Mouse (Mus musculus) limb, embryonic 12.5 days (tissue): ENCODE data around the gene Zfp580. TPM values are rescaled to one million over a fixed set of nuclear protein-coding genes. Genes with fewer than 3 reads are reported as not detected.
"Not testable (repeated sequence)": the region's sequence is repeated elsewhere in the genome, so short reads cannot be mapped to it uniquely, and the experiment has no call there.

Experiments used
- ATAC-seq: fragments of 200-750 bp; cut with Nextera tagmentation; 2 replicates; pipeline ENCODE4 v1.8.0; 2017; ENCODE audit warnings: low read depth, moderate TSS enrichment; ENCODE audit not compliant: insufficient number of reproducible peaks, insufficient read depth, low FRiP score, low TSS enrichment
- H3K27ac ChIP-seq: fragments of 300-500 bp; sonication (generic); 2 replicates; pipeline ENCODE4 v1.5.1; 2016; ENCODE audit warnings: mild to moderate bottlenecking, moderate library complexity
- H3K27me3 ChIP-seq: fragments of 300-500 bp; sonication (generic); 2 replicates; pipeline ENCODE4 v1.6.1; 2016; ENCODE audit warnings: mild to moderate bottlenecking, moderate library complexity
- H3K36me3 ChIP-seq: fragments of 300-500 bp; sonication (generic); 2 replicates; pipeline ENCODE4 v1.6.1; 2016; ENCODE audit warnings: mild to moderate bottlenecking, moderate library complexity
- H3K4me1 ChIP-seq: fragments of 300-500 bp; sonication (generic); replicated peaks from 2 replicates; pipeline ENCODE4 v1.6.1; 2016
- H3K4me2 ChIP-seq: fragments of 300-500 bp; sonication (generic); 2 replicates; pipeline ENCODE4 v1.6.1; 2016; ENCODE audit warnings: mild to moderate bottlenecking, moderate library complexity
- H3K4me3 ChIP-seq: fragments of 300-500 bp; sonication (generic); replicated peaks from 2 replicates; pipeline ENCODE4 v1.5.1; 2016; ENCODE audit warnings: mild to moderate bottlenecking
- H3K9ac ChIP-seq: fragments of 300-500 bp; sonication (generic); replicated peaks from 2 replicates; pipeline ENCODE4 v1.6.1; 2016; ENCODE audit warnings: mild to moderate bottlenecking, moderate library complexity
- H3K9me3 ChIP-seq: fragments of 300-500 bp; sonication (generic); 2 replicates; pipeline ENCODE4 v1.6.1; 2016; ENCODE audit warnings: mild to moderate bottlenecking, moderate library complexity
- WGBS: fragments of 180-500 bp; shearing (Covaris S2); methylation state at CpG from one replicate; pipeline ENCODE4 v1.1.7; 2016; 5-methylcytosine and 5-hydroxymethylcytosine counted together
- polyA plus RNA-seq: library from polyadenylated mRNA; unstranded; fragments of >200 nt; fragmentation: Nextera tagmentation; extraction: Ambion mirVana; gene quantifications from 2 replicates; pipeline ENCODE4 v1.2.1, GENCODE M21; 2016

Zfp580 gene
- 29.3 and 39.6 TPM in 2 replicates for polyA plus RNA-seq

DNA sequence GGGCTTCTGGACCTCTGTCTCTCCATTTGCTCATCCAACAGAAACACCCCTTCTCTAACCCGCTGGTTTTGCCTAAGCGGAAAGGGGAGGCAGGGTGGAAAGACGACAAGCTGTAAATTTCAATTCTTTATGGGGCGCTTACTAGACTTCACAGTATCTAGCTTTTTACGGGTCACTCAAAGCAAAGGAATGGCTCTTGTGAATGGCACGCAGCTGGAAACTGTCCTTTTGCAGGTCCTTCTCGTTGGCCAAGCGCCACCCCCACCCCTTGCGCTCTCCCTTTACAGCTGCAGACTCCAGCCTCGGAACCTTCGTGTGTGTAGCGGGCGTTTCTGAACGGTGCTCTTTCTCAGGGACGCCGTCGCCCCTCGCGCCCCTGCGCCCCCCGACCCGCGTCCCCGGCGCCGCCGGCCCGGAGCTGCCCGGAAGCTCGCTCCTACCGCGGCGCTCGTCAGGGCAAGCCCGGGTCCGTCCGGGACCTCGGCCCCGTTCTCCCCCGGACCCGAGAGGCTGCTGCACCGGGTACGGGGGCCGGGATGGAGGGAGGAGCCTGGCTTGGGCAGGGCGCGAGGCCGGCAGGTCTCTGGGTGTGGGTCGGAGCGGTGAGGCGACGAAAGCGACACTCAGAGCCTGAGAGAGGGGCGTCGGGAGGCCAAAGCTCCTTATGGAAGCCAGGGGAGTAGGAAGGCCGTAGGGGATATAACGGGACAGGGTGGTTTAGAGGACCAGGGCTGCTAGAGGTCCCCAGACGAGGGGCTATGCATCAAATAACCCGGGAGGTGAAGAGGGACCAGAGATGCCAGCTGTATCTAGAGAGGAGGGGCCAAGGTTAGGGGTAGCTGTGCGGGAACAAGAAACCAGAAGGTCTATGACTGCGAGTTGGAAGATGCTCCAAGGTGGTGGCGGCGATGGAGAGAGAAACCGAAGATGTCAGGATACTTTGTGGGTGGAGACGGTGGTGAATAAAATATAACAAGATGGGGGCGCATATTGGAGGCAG, at the start of gene Zfp580:
TSS of gene Zfp580 (plus strand) at position 346 of the 1,000 bp plus-strand sequence.
- Histone ChIP-seq H3K27me3 (peaks cover 48% of the 10 kb centered on the region), H3K4me2 (peak within 1 kb of the TSS; percentile 89), H3K4me3 (peak within 1 kb of the TSS; percentile 80), H3K9me3 (0 out of 2 replicates have a peak, but pooled peaks cover 3% of the 10 kb centered on the region), H3K27ac (peak within 1 kb of the TSS; percentile 75), H3K36me3 (0 out of 2 replicates have a peak, but pooled peaks cover 3% of the 10 kb centered on the region), H3K4me1 (peaks cover 40% of the 10 kb centered on the region), H3K9ac (peak within 1 kb of the TSS; percentile 93)
- ATAC-seq: peak; percentile 66
- WGBS: 1% methylated on average over 65 of the region's 65 CpGs

DNA sequence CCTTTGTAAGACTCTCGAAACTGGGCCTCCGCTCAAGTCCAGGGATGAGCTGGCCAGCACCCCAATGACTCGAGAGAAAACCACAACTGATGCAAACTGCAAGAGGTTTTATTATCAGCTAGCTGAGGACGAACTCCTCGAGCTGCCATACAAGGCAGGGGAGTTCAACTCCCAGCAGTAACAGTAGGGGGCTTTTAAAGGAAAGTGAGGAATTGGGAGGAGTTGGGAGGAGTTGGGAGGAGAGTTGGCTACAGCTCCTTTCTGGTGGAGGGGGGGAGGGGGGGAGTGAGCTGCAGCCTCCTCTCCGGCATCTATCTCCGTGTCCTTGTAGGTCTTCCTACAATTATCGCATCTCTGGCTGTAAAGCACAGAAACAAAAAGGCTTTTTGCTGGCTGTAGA, 48.5 kb upstream of the Zfp580 start:
- H3K4me1 ChIP-seq, H3K4me2 ChIP-seq, H3K27ac ChIP-seq, ATAC-seq, H3K27me3 ChIP-seq, H3K9me3 ChIP-seq, H3K4me3 ChIP-seq, H3K9ac ChIP-seq: not testable (repeated sequence)
- H3K36me3 ChIP-seq: peaks cover 18% of the 10 kb centered on the region
- 71% methylated on average over 8 of the region's 8 CpGs for WGBS

DNA sequence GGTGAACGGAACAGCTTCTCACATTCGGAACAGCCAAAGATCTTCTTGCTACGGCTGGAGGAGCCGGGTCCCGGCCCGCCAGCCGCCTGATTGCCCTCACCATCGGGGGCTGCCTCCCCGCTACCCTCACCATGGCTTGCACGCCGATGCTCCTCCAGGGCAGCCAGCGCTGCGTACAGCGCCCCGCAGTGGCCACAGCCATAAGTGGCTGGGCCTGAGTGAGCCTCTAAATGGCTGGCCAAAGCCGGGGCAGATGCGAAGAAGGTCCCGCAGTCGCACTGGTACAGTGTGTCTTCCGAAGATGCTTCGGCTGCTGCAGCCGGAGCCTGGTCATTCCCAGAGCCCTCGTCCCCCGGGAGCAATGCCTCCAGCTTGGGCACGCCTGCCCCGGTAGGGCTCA, 43.1 kb upstream of the Zfp580 start:
- no peak overlapping the region for H3K9ac ChIP-seq
- no peak overlapping the region for H3K4me3 ChIP-seq
- 95% methylated on average over 26 of the region's 26 CpGs for WGBS
- H3K4me1 ChIP-seq: no peaks in the 10 kb centered on the region
- no peak overlapping the region for H3K4me2 ChIP-seq
- H3K9me3 ChIP-seq: peaks cover 7% of the 10 kb centered on the region; the same call in 1 of the 2 replicates
- peaks cover 72% of the 10 kb centered on the region for H3K36me3 ChIP-seq
- H3K27ac ChIP-seq: no peak overlapping the region
- no peak for ATAC-seq
- H3K27me3 ChIP-seq: no peaks in the 10 kb centered on the region

DNA sequence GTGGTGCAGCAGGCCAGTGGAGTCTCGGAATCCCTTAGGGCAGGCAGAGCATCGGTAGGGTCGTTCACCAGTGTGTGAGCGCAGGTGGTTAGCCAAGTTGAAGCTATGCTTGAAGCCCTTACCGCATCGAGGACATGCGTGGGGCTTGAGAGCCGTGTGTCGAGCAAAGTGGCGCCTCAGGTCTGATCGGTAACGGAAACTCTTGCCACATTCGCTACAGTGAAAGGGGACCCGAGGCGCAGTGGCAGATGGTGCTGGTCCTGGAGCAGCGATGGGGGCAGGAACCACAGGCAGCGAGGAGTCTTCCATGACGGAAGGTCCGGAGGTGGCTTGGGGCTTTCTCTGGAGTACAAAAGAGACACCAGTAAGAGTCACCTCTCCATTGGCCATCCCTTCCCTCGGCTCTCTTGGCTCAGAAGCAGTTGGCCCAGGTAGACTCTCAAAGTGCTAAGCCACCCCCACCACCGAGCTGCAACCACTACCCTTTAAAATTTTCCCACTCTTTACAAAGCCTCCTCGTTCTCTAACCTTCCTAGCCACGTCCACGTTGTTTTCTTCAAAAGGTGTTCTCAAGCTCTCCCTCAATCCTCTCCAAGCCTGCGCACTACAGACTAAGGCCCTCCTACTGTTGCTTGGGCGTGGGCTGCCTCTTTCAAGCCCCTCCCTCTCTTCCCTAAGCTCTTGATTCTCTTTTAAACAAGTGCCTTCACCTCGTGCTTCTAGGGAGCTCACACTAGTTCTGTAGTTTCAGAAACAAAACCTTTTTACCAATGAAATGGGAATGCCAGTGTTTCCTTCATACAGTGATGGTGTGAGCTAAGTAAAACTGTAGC, 38.4 kb upstream of the Zfp580 start:
- 0 out of 2 replicates have a peak overlapping the region, but pooled peaks have one; percentile 66 for H3K4me3 ChIP-seq
- peak overlapping the region; percentile 61 for H3K4me2 ChIP-seq
- WGBS: 92% methylated on average over 27 of the region's 27 CpGs

DNA sequence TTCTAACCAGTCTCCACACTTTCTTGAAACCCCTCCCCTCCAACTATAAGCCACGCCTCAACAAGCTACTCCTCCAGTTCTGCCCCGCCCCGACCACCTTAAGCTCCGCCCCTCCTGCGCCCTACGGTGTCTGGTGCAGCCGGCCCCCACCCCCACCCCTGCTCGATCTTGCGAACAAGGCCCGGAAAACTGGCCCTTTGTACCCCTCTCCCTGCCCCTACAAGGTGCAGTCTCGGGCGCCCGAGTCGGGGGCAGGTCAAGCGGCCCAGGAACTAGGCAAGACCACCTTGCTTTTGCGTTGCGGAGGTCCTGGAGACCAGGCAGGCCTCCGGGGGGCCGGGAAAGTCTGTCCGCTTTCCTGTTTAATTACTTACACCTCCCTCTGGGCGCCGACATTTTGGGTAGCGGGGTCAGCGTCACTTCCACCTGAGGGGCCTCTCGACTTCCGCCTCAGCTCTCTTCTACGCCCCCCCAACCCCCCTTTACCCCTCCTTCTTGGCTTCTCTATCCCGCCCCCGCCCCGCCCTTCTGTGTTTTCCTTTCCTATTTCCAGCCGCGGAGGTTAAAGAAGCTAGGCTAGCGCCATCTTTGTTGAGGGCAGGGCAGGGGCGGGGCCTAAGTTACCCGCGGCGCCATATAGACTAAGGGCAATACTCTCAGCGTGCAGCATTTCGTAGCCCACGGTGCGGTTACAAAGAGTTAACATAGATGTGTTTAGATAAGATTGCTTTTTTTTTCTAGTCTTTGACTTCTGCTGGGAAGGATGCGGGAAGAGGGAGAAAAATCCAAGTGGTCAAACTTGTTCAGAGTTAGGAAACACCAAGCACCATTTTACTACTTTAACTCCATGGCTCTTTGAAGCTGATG, 36.9 kb upstream of the Zfp580 start, which contains the start of the genes Zfp524 and Fiz1:
TSS of gene Zfp524 (plus strand) at position 165 of the 867 bp plus-strand sequence.
TSS of gene Fiz1 (minus strand) at position 447 of the 867 bp plus-strand sequence.
- Histone ChIP-seq H3K4me2 (peak within 1 kb of the TSS; percentile 61), H3K9me3 (no peaks in the 10 kb centered on the region), H3K36me3 (peaks cover 48% of the 10 kb centered on the region), H3K27ac (peak within 1 kb of the TSS; percentile 98), H3K4me1 (peaks cover 9% of the 10 kb centered on the region), H3K4me3 (peak within 1 kb of the TSS; percentile 66), H3K9ac (peak within 1 kb of the TSS; percentile 85), H3K27me3 (no peaks in the 10 kb centered on the region)
- under 1% methylated on average over 42 of the region's 42 CpGs for WGBS
- peak; percentile 79 for ATAC-seq

More for the DNA sequence above, 38.4 kb upstream of the Zfp580 start:
- Histone ChIP-seq H3K9me3 (peaks cover 7% of the 10 kb centered on the region; the same call in 1 of the 2 replicates), H3K4me1 (0 out of 2 replicates have a peak, but pooled peaks cover 5% of the 10 kb centered on the region), H3K36me3 (peaks cover 63% of the 10 kb centered on the region), H3K27ac (no peak overlapping the region), H3K9ac (no peak overlapping the region), H3K27me3 (no peaks in the 10 kb centered on the region)
- ATAC-seq: no peak

DNA sequence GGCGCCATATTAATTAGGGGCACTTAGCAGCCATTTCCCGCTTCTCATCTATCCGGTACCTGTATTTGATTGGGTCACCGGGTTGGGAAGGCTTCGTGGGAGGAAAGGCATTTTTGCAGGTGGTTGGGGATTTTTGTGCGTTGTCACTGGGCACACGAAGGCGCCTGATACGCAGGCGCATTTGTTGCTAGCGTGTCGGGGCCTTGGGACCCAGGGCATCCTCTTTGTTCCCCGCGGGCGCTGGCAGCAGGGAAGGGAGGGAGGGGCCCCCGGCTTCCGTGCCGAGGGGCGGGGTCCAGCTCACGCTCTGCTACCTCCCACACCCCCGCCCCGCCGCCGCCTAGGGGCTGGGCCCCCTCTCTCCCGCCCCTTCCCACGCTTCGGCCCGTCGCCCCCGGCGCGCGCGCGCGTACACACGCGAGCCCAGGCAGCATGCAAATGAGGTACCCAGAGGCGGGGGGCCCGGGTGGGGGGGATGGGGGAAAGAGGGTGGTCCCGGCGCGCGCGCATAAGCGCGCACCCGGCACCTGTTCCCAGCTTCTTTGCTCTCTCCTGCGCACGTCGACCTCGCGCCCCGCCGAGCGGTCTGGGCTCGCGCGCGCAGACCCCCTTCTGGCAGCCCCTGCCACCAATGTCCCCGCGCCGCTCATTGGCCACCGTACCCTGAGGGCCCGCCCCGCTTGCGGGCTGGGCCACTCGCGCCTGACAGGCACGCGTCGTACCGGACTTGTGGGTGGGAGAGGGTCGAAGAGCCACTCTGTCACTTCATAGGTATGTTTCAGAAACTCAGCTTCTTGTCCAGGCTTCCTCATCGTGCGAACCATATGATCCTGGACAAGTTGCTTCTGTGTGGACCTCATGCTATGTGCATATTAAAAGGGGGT, 36.0 kb upstream of the Zfp580 start, which contains the start of gene Gm44973:
TSS of gene Gm44973 (plus strand) at position 379 of the 884 bp plus-strand sequence.
- under 1% methylated on average over 72 of the region's 76 CpGs for WGBS
- no peaks in the 10 kb centered on the region for H3K27me3 ChIP-seq

DNA sequence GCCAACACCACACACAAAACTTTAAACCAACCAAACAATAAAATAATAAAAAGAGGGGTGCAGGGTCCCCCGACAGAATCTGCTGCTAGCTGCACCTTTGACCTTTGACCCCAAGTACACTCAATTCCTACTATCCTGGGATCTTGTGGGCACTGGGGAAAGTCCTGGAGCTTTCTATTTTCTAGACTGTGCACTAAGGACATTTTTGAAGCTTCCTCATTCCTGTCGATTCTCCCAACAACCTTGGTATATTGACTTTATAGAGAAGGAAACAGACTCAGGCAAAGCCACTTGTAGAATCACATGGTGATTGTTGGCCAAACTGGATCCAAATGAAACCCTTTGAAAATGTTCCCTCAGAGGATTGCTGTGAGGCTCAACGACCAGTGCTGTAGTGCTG, 35.3 kb upstream of the Zfp580 start:
- Histone ChIP-seq H3K4me3 (peak overlapping the region; percentile 66), H3K27ac (peak overlapping the region; percentile 98), H3K9ac (peak overlapping the region; percentile 64; the same call in 1 of the 2 replicates), H3K36me3 (peaks cover 32% of the 10 kb centered on the region), H3K4me2 (peak overlapping the region; percentile 61), H3K9me3 (no peaks in the 10 kb centered on the region), H3K27me3 (no peaks in the 10 kb centered on the region), H3K4me1 (peaks cover 13% of the 10 kb centered on the region)
- no peak for ATAC-seq
- 69% methylated on average over 3 of the region's 3 CpGs for WGBS

More for the DNA sequence above, 36.0 kb upstream of the Zfp580 start, which contains the start of gene Gm44973:
- Histone ChIP-seq H3K9me3 (no peaks in the 10 kb centered on the region), H3K4me2 (peak within 1 kb of the TSS; percentile 61), H3K27ac (peak within 1 kb of the TSS; percentile 98), H3K4me3 (peak within 1 kb of the TSS; percentile 66), H3K9ac (peak within 1 kb of the TSS; percentile 85), H3K4me1 (peaks cover 11% of the 10 kb centered on the region), H3K36me3 (peaks cover 39% of the 10 kb centered on the region)
- peak; percentile 73 for ATAC-seq

DNA sequence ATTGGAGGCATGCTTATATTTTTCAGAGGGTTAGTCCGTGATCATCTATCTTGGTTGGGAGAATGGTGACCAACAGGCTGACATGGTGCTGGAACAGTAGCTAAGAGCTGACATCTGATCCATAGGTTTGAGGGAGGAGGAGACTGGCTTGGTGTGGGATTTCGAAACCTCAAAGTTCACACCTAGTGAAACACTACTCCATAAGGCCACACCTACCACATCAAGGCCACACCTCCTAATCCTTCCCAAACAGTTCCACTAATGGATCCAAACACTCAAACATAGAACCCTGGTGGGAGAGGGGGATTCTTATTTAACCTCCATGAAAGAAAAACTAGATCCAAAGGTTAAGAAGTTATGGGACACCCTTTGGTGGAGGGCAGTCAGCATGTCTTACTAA, 34.4 kb upstream of the Zfp580 start:
- WGBS: 97% methylated on average over 2 of the region's 2 CpGs
- H3K9ac ChIP-seq: no peak overlapping the region
- peaks cover 21% of the 10 kb centered on the region for H3K4me1 ChIP-seq
- no peak overlapping the region for H3K4me3 ChIP-seq
- H3K27ac ChIP-seq: no peak overlapping the region
- peaks cover 26% of the 10 kb centered on the region for H3K36me3 ChIP-seq
- H3K4me2 ChIP-seq: no peak overlapping the region
- no peaks in the 10 kb centered on the region for H3K27me3 ChIP-seq
- no peak for ATAC-seq
- no peaks in the 10 kb centered on the region for H3K9me3 ChIP-seq

DNA sequence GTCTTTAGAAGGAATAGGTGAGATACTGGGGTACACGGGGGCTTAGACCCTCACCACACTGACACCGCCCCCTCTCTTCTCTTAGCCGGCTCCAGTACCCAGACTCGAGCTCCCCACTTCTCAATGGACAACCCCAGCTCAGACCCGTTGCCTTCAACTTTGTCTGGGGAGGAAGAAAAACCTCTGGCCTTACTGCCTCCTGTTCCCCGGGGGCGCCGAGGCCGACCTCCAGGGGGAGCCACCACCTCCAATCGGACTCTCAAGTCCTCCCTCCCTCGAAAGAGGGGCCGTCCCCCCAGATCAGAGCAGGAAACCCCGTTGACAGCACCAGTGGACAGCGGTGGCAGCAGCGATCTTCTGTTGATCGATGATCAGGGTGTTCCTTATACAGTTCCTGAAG, 34.0 kb upstream of the Zfp580 start:
- Histone ChIP-seq H3K36me3 (peaks cover 26% of the 10 kb centered on the region), H3K9ac (no peak overlapping the region), H3K4me2 (no peak overlapping the region), H3K9me3 (no peaks in the 10 kb centered on the region), H3K4me1 (peaks cover 23% of the 10 kb centered on the region), H3K4me3 (no peak overlapping the region), H3K27ac (no peak overlapping the region), H3K27me3 (no peaks in the 10 kb centered on the region)
- no peak for ATAC-seq
- 93% methylated on average over 16 of the region's 16 CpGs for WGBS
